Mouse (Mus musculus) c-Kit-positive CD71-negative TER-119-negative erythroid progenitor cells, embryonic 14.5 days (primary cell): Measurements from ENCODE around the gene Sppl2a.
"Not testable (repeated sequence)": the region's sequence is repeated elsewhere in the genome, so short reads cannot be mapped to it uniquely, and the experiment has no call there.

Source experiments
- DNase-seq: peaks from one replicate; pipeline ENCODE4 v3.0.0-alpha.2; 2013; ENCODE audit warnings: low read depth

Gene Sppl2a

GRCm38 (mm10) chr2:126894245-126894644, 38.8 kb downstream of the Sppl2a start:
- DNase-seq = no peak

GRCm38 (mm10) chr2:126892316-126892715, 40.7 kb downstream of the Sppl2a start:
- DNase-seq = no peak

- no peak for DNase-seq
Measured at GRCm38 (mm10) chr2:126891743-126892142, 41.3 kb downstream of the Sppl2a start.

GRCm38 (mm10) chr2:126887141-126887540, 45.9 kb downstream of the Sppl2a start:
- no peak for DNase-seq

- no peak for DNase-seq
Measured at GRCm38 (mm10) chr2:126885871-126886270, 47.2 kb downstream of the Sppl2a start.

GRCm38 (mm10) chr2:126882711-126883110, 50.3 kb downstream of the Sppl2a start:
- DNase-seq = not testable (repeated sequence)

GRCm38 (mm10) chr2:126877991-126878390, 55.0 kb downstream of the Sppl2a start:
- no peak for DNase-seq

GRCm38 (mm10) chr2:126875871-126876796, 56.9 kb downstream of the Sppl2a start, which contains the start of gene Trpm7:
TSS of gene Trpm7 (minus strand) at chr2:126876230.
- DNase-seq = peak; percentile 81

- DNase-seq = peak; percentile 16
Measured at GRCm38 (mm10) chr2:126875516-126875835, 57.6 kb downstream of the Sppl2a start.

GRCm38 (mm10) chr2:126874809-126875515, 58.1 kb downstream of the Sppl2a start:
- peak; percentile 17 for DNase-seq

GRCm38 (mm10) chr2:126866301-126866700, 66.7 kb downstream of the Sppl2a start:
- DNase-seq = no peak

GRCm38 (mm10) chr2:126865501-126866199, 67.4 kb downstream of the Sppl2a start:
- DNase-seq = no peak

GRCm38 (mm10) chr2:126865026-126865425, 68.0 kb downstream of the Sppl2a start:
- no peak for DNase-seq

- DNase-seq = no peak
Measured at GRCm38 (mm10) chr2:126844751-126845150, 88.3 kb downstream of the Sppl2a start.
